Mouse (Mus musculus) left cerebral cortex, adult 11 months (tissue): ENCODE results near the gene Ackr1.
A peak's percentile ranks its signal among the peaks of the same experiment; 100 is the strongest.

Experiments used
- DNase-seq: peaks from one replicate; pipeline ENCODE4 v3.0.0; 2022; ENCODE audit warnings: low spot score

The Ackr1 gene

GRCm38 (mm10) chr1:173333312-173334253, at the start of gene Ackr1:
Ackr1 (minus strand) TSS chr1:173333750.
- no peak for DNase-seq

DNA sequence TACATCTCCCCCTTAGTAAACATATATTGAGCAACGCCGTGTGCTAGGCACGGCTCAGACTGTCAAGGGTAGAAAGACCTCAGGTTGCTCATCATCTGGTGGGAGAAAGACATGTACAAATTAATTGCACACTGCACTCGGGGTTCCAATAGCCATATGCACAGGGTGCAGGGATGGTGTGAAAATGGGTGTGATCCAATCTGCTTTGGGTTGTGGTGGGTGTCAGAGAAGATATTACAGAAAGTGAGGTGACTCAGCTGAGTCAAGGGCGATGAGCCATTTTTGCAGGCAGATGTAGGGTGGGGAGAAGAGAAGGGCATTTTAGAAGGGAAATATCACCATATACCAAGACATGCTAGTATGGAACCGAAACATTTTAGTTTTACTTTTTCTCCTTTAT, 47.9 kb upstream of the Ackr1 start:
- no peak for DNase-seq

GRCm38 (mm10) chr1:173377380-173378112, 44.0 kb upstream of the Ackr1 start:
- peak; percentile 73 for DNase-seq

DNA sequence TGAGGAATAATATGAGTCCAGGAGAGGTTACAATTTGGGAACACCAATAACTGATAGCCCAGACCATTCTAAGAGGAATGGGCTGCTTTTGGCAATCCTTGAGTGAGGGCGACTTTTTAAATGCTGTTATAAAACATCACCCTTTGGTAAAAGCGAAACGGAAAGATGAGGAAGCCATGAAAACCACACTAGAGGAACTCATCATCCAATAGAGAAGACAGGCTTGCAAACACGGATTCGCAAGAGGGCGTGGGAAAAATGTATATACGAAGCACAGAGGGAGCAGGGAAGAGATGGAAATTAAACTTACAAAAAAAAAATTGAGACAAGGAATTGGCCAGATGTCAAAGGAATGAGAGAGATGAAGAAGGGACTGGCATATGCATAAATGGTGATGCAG, 40.5 kb upstream of the Ackr1 start:
- no peak for DNase-seq

DNA sequence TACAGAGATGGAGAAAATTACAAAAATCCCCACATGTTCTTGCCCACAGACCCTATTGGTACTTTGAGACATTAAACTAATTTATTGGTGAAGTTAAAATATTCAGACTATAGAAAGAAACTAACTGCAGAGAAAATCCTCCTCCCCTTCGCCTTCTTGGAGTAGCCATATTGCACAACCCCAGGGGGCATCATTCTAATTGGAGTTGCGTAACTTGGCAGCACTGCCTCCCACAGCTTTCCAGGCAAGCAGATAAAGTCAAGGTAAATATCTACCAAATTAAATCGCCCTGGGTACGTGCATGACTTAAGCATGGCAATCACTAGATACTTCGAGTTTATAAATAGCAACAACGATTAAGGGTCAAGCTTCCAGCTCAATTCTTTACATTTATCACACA, 38.0 kb upstream of the Ackr1 start:
- no peak for DNase-seq

DNA sequence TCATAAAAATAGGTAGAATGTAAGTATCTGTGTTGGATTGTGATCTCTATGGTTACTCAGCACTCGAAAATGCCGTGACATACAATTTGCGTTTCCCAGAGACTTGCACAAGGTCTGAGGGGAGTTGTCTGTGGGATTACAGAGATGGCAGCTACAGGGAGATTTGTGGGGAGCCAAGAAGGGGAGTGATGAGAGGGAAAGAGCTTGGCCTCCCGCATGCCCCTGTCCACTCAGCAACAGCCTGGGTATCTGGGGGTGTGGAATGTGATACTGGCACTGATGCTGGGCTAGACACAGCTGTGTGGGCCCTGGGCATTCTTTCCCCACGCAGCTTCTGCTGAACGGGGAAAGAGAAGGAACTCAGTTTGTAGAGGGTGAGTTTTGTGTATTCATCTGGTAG, 36.9 kb upstream of the Ackr1 start:
- DNase-seq = no peak

- DNase-seq = no peak
Measured at GRCm38 (mm10) chr1:173369611-173370010, 36.1 kb upstream of the Ackr1 start.

DNA sequence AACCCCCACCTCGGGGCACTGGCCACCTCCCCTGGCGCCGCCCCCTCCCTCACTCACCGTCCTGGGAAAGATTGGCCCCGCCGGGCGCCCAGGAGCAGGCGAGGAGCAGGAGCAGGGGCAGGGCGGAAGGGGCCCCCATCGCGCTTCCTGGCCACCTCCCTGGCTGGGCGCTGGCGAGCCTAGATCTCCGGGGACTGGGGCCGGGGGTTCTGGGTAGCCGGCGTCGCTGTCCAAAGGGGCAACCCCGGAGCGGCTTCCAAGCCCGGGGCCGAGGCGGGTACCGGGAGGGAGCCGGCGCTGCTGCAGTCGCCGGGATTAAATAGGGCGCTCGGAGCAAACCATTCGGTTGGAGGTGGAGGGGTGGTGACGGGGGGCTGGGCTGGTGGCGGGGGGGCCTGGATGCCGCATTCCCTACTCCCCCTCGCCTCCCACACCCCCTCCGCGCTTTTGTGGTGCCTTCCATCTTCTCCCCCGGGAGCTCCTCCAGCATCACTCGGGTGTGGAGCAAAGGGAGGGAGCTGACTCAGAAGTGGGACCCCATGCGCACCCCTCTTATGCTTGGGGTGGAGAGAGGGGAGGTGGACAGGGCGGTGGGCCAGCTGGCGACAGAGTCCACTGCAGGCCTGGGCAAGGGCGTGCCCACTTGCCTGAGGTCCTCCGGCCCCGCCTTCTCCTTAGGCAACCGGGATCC, 34.0 kb upstream of the Ackr1 start, which contains the start of gene Cadm3:
Cadm3 (minus strand) TSS at position 340 of the 691 bp plus-strand sequence.
- DNase-seq = peak; percentile 47

GRCm38 (mm10) chr1:173366701-173367355, 33.3 kb upstream of the Ackr1 start:
- peak; percentile 47 for DNase-seq

DNA sequence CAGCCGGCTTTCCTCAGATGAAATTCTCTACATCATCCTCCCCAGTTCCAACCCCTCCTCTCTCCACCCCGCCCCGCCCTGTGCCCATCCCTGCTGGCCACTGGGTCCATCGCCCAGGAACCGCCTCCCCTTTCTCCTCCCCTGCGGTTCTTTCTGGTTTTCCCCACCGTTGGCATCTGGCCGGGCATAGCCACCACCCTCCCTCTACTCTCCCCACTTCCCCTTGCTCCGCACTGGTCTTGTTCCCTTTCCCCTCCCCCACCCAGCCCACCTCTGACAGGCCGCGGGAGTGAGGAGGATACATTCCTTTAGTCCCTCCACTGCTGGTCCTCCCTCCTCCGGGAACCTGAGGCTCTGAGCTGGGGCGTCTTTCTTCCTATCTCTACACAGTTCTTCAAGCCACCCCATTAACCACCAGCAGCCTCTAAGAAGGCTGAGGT, 32.4 kb upstream of the Ackr1 start:
- DNase-seq = no peak

- no peak for DNase-seq
Measured at GRCm38 (mm10) chr1:173364125-173364800, 30.7 kb upstream of the Ackr1 start.

- DNase-seq = no peak
Measured at GRCm38 (mm10) chr1:173363436-173363835, 29.9 kb upstream of the Ackr1 start.

GRCm38 (mm10) chr1:173361651-173362050, 28.1 kb upstream of the Ackr1 start:
- no peak for DNase-seq

DNA sequence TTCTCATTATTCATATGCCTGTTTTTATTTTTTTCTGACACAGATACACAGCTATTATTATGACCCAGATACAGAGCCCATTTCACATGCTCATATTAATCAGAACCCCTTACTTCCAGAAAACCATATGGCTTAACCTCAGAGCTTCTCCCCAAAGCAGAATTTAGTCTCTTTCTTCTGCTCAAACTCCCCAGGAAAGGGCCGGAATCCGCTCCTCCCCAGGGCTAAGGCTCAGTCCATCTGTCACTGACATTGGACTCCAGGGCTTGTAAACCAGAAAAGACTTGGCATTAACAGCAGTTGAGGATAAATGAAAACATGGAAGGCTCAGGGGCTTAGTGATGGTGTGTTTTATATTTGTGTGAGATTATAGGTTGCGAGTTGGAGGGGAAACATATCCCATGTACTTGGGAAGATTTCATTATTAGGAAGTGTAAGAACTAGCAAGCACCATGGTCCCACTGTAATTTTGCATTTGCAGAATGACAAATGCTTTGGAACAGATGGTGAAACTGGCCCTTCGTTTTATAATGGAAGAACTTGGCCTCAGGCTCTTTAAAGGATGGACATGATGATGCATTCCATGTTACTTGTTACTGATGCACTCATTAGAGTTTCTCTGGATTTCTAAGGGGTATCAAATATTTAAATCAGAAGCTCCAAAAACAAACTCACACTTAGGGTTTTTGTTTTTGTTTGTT, 26.2 kb upstream of the Ackr1 start:
- DNase-seq = no peak

GRCm38 (mm10) chr1:173357799-173358198, 24.2 kb upstream of the Ackr1 start:
- DNase-seq = no peak

- DNase-seq = no peak
Measured at GRCm38 (mm10) chr1:173356699-173357098, 23.1 kb upstream of the Ackr1 start.

- DNase-seq = no peak
Measured at GRCm38 (mm10) chr1:173355107-173355846, 21.7 kb upstream of the Ackr1 start.

- DNase-seq = no peak
Measured at GRCm38 (mm10) chr1:173350372-173350957, 16.9 kb upstream of the Ackr1 start, which contains the start of gene Aim2. Aim2 (plus strand) TSS chr1:173350879.

DNA sequence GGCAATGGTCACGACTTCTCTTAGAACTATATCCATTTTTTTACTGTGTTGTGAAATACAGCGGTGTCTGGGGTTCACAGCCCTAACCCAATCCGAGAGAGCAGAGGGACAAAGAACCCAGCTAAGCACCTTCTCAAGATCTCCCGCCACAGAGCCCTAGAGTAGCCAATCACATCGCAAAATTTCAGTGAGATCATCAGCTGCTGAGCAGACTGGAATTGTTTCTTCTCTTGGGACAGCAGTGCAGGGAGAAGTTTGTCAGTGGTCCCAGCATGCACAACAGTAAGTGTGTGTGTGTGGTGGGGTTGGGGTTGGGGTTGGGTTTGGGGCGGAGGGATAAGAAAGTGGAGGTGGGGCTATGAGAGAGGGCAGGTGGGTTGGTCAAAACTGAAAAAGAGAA, 16.4 kb upstream of the Ackr1 start:
- no peak for DNase-seq
